Mouse (Mus musculus): ENCODE data around the gene Klf3. TPM values are rescaled to one million over a fixed set of nuclear protein-coding genes. Genes with fewer than 3 reads are reported as not detected.

The Klf3 gene
- polyA plus RNA-seq, 1 experiment from 2014 or later: 44.3 TPM

GRCm38 (mm10) chr5:64839016-64839599 lies 35.9 kb downstream of the Klf3 start:
- ATAC-seq (replicated peaks; ENCODE audit: insufficient number of reproducible peaks, insufficient read depth, low FRiP score, low read depth): no peak
- Histone ChIP-seq H3K27ac (peak overlapping the region; percentile 79), H3K36me3 (no peaks in the 10 kb centered on the region), H3K4me2 (no peak overlapping the region), H3K27me3 (no peaks in the 10 kb centered on the region), H3K4me1 (replicated peaks) (peaks cover 23% of the 10 kb centered on the region), H3K4me3 (no peak overlapping the region), H3K9me3 (replicated peaks) (no peaks in the 10 kb centered on the region), H3K9ac (no peak overlapping the region)
- WGBS: 39% methylated on average over 6 of the region's 6 CpGs

DNA sequence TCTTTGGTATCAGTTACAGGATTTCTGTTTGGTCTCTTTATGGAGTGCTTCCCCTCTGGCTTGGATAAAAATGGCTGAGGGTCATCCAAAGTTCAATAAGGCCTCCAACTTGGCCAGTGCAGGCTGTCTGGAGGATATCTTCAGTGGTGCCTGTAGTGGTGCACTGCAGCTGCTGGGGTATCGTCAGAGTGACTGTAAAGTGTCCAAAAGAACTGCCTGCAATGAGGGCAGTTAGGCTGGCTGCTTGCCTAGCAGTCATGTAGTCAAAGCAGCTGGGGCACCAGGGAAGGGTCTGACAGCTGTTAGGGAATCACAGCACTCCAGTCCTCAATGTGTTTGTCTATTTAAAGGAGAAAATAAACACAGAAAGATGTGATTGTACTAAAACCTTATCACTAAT lies 36.9 kb downstream of the Klf3 start:
- Histone ChIP-seq H3K4me3 (no peak overlapping the region), H3K4me2 (no peak overlapping the region), H3K9me3 (replicated peaks) (no peaks in the 10 kb centered on the region), H3K27ac (peak overlapping the region; percentile 79), H3K4me1 (replicated peaks) (peaks cover 23% of the 10 kb centered on the region), H3K27me3 (no peaks in the 10 kb centered on the region), H3K9ac (no peak overlapping the region), H3K36me3 (no peaks in the 10 kb centered on the region)
- 14% methylated on average over 1 of the region's 1 CpGs for WGBS
- peak; percentile 91 for ATAC-seq (replicated peaks; ENCODE audit: insufficient number of reproducible peaks, insufficient read depth, low FRiP score, low read depth)

DNA sequence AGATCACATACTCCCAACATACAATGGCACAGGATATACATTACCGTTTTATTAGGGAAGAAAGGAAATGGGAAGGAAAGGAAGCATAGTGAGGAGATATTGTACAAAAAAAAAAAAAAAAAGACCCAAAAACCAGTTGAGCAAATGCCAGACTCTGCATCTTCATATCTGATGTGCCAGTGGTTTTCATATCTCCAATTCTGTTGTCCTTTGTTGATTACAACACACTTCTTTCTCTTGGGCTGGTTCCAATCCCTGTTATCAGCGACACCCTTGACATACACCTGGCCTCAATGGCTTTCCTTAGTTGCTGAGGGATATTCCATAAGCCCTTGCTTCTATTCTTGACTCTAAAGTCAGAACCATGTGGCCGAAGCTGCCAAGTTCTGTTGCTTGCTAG lies 41.4 kb downstream of the Klf3 start:
- H3K4me1 ChIP-seq (replicated peaks): peaks cover 13% of the 10 kb centered on the region
- no peak overlapping the region for H3K4me3 ChIP-seq
- H3K9me3 ChIP-seq (replicated peaks): 0 out of 2 replicates have a peak, but pooled peaks cover 3% of the 10 kb centered on the region
- H3K27me3 ChIP-seq: no peaks in the 10 kb centered on the region
- no peak overlapping the region for H3K4me2 ChIP-seq
- H3K9ac ChIP-seq: no peak overlapping the region
- WGBS: 70% methylated on average over 3 of the region's 3 CpGs
- no peaks in the 10 kb centered on the region for H3K36me3 ChIP-seq
- no peak overlapping the region for H3K27ac ChIP-seq
- no peak for ATAC-seq (replicated peaks; ENCODE audit: insufficient number of reproducible peaks, insufficient read depth, low FRiP score, low read depth)

DNA sequence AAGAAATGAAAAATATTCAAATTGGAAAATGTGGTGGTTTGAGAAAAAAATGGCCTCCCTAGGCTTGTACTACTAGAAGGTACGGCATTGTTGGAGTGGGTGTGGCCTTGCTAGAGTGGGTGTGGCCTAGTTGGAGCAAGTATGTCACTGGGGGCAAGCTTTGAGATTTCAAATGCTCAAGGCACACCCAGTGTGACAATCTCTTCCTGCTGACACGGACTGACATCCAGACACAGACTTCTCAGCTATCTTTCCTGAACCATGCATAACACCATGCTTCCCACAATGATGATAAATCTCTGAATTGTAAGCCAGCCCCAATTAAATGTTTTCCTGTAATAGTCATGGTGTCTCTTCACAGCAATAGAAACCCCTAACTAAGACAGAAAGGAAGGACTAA lies 44.1 kb downstream of the Klf3 start:
- no peak overlapping the region for H3K27ac ChIP-seq
- H3K4me3 ChIP-seq: no peak overlapping the region
- H3K9ac ChIP-seq: no peak overlapping the region
- no peaks in the 10 kb centered on the region for H3K27me3 ChIP-seq
- H3K9me3 ChIP-seq (replicated peaks): 0 out of 2 replicates have a peak, but pooled peaks cover 3% of the 10 kb centered on the region
- H3K4me2 ChIP-seq: no peak overlapping the region
- WGBS: 72% methylated on average over 2 of the region's 2 CpGs
- ATAC-seq (replicated peaks; ENCODE audit: insufficient number of reproducible peaks, insufficient read depth, low FRiP score, low read depth): no peak
- H3K4me1 ChIP-seq (replicated peaks): 0 out of 2 replicates have a peak, but pooled peaks cover 3% of the 10 kb centered on the region
- H3K36me3 ChIP-seq: no peaks in the 10 kb centered on the region

DNA sequence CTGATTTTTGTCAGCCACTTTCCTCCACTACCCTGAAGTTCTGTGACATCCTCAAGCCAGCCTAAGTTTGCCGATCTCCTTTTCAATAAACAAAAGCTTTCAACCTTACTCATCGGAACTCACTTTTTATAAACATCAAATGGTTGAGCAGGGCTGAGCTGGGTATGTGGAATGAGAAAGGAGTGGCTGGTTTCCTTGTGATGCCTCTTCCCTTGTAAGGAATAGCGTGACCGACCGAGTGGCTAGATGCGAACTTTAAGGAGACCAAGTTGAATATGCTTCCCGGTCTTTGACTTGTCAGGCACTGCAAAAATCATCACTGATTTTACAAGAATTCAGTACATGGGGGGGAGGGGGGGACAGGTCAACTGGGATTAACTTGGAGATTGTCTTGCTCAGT lies 46.7 kb downstream of the Klf3 start:
- H3K4me2 ChIP-seq: no peak overlapping the region
- peaks cover 11% of the 10 kb centered on the region for H3K4me1 ChIP-seq (replicated peaks)
- no peak overlapping the region for H3K27ac ChIP-seq
- H3K27me3 ChIP-seq: no peaks in the 10 kb centered on the region
- 70% methylated on average over 7 of the region's 7 CpGs for WGBS
- H3K9me3 ChIP-seq (replicated peaks): 0 out of 2 replicates have a peak, but pooled peaks cover 4% of the 10 kb centered on the region
- H3K4me3 ChIP-seq: no peak overlapping the region
- H3K9ac ChIP-seq: no peak overlapping the region
- no peak for ATAC-seq (replicated peaks; ENCODE audit: insufficient number of reproducible peaks, insufficient read depth, low FRiP score, low read depth)
- no peaks in the 10 kb centered on the region for H3K36me3 ChIP-seq

DNA sequence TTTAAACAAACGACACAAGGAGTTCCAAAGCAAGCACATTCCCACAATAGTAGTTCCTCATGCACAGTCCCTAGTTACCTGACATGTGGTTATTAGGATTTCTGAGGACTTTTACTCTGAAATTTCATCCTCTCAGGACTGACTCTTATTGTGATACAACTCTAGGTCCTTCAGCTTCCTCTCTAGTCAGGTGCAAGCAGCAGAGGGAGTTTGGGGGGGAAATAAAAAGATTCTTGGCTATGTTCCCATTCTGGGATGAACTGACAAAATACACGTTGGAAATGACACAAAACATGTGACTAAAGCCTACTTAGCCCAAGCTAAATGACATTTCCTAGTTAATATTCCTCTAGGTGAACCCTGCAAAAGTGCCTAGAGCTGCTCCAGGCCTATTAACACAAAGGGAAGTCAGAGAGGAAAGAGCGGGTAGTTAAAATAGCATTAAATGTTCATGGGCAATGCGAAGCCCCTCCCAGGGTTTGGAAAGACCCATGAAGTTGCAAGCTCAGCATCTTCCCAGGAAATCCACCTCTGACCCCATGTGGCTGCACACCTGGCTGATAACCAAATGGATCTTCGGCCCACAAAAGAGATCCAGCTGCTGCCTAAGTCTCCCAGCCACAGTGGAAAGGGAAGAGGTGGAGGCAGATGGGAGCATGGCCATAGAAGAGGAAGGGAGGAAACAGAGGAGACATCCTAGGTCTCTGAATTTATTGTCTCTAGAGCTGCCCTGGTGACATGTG lies 49.6 kb downstream of the Klf3 start:
- H3K27me3 ChIP-seq: no peaks in the 10 kb centered on the region
- H3K4me2 ChIP-seq: no peak overlapping the region
- WGBS: 47% methylated on average over 5 of the region's 5 CpGs
- H3K4me1 ChIP-seq (replicated peaks): peaks cover 11% of the 10 kb centered on the region
- no peaks in the 10 kb centered on the region for H3K36me3 ChIP-seq
- ATAC-seq (replicated peaks; ENCODE audit: insufficient number of reproducible peaks, insufficient read depth, low FRiP score, low read depth): no peak
- H3K27ac ChIP-seq: peak overlapping the region; percentile 35
- no peak overlapping the region for H3K4me3 ChIP-seq
- H3K9me3 ChIP-seq (replicated peaks): 0 out of 2 replicates have a peak, but pooled peaks cover 10% of the 10 kb centered on the region
- no peak overlapping the region for H3K9ac ChIP-seq

DNA sequence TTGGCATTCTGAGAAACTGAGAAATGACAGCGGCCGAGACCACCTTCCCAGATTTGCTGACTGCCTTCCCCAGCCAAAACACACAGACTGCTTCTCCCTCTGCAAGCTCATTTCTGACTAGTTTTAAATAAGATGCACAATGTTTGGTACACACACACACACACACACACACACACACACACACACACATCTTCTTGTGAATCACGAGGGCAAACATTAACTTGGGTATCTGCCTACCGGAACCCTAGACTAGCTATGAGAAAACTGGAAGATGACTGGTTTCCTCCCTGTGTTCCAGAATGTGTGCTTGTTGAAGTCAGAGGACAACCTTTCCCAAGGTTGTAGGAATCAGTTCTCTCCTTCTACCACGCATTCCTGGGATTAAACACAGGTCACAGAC lies 50.2 kb downstream of the Klf3 start:
- H3K4me1 ChIP-seq (replicated peaks): peaks cover 11% of the 10 kb centered on the region
- 84% methylated on average over 5 of the region's 5 CpGs for WGBS
- peak overlapping the region; percentile 35 for H3K27ac ChIP-seq
- H3K9ac ChIP-seq: no peak overlapping the region
- no peak overlapping the region for H3K4me2 ChIP-seq
- H3K9me3 ChIP-seq (replicated peaks): 0 out of 2 replicates have a peak, but pooled peaks cover 10% of the 10 kb centered on the region
- H3K36me3 ChIP-seq: no peaks in the 10 kb centered on the region
- no peaks in the 10 kb centered on the region for H3K27me3 ChIP-seq
- ATAC-seq (replicated peaks; ENCODE audit: insufficient number of reproducible peaks, insufficient read depth, low FRiP score, low read depth): no peak
- H3K4me3 ChIP-seq: no peak overlapping the region

DNA sequence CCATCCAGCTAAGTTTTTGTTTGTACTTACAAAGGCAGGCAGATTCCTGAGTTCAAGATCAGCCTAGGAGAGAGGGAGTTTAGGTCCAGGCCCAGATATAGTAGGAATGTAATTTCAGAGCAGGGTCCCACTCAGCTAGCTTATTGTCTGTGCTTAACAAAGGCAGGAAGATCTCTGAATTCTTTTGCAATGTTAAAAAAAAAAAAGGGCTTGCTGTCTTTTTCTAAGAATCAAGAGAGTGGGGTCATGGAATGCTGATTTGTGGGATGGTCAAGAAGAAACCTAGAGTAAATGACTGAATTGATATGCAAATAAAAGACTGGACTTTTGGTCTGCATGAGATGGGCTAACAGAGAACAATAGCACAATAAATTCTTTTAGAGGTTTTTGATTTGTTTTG lies 52.0 kb downstream of the Klf3 start:
- H3K27ac ChIP-seq: no peak overlapping the region
- 0 out of 2 replicates have a peak, but pooled peaks cover 6% of the 10 kb centered on the region for H3K9me3 ChIP-seq (replicated peaks)
- H3K9ac ChIP-seq: no peak overlapping the region
- peaks cover 14% of the 10 kb centered on the region for H3K4me1 ChIP-seq (replicated peaks)
- no peaks in the 10 kb centered on the region for H3K27me3 ChIP-seq
- no peaks in the 10 kb centered on the region for H3K36me3 ChIP-seq
- no peak for ATAC-seq (replicated peaks; ENCODE audit: insufficient number of reproducible peaks, insufficient read depth, low FRiP score, low read depth)
- H3K4me2 ChIP-seq: no peak overlapping the region
- H3K4me3 ChIP-seq: no peak overlapping the region

- H3K9me3 ChIP-seq (replicated peaks): no peaks in the 10 kb centered on the region
- H3K36me3 ChIP-seq: no peaks in the 10 kb centered on the region
- no peak for ATAC-seq (replicated peaks; ENCODE audit: insufficient number of reproducible peaks, insufficient read depth, low FRiP score, low read depth)
- H3K4me1 ChIP-seq (replicated peaks): peaks cover 34% of the 10 kb centered on the region
- peak overlapping the region; percentile 60 for H3K27ac ChIP-seq
- no peaks in the 10 kb centered on the region for H3K27me3 ChIP-seq
- 36% methylated on average over 5 of the region's 5 CpGs for WGBS
- peak overlapping the region; percentile 17; the same call in 1 of the 2 replicates for H3K4me3 ChIP-seq
- 0 out of 2 replicates have a peak overlapping the region, but pooled peaks have one; percentile 31 for H3K9ac ChIP-seq
- H3K4me2 ChIP-seq: peak overlapping the region; percentile 49
Measured at GRCm38 (mm10) chr5:64860900-64861470, 57.8 kb downstream of the Klf3 start.

DNA sequence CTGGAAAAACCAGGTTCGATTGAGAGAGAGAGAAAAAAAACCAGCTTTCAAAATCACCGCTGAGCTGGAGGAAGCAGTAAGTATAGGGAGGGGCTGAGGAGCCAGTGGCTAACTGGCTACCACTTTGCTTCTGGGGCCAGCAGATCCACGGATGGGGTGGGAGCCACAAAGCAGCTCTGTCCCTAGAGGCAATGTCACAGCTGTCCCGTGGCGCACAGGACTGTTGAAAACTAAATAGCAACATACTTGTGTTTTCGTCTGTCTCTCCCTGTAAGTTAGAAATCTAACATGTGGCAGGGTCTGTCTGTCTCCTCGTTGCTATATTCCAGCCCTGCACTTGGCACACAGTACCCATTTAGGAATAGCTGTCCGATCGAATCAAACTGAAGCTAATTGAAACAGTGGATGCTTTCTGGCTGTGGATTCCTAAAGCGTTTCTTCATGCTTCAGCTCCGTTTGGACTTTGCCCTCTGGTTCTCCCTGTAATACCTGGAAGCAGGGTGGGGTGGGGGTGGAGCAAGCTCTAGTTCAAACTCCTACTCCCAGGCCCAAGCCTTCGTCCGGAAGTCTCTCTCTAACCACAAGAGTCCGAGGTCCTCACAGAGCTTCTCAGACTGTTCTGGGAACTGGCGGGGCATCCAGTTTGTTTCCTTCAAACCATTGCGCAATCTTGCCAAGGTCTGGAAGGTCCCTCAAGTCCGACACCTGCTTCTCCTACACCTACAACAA lies 58.4 kb downstream of the Klf3 start:
- H3K4me1 ChIP-seq (replicated peaks): peaks cover 39% of the 10 kb centered on the region
- no peaks in the 10 kb centered on the region for H3K36me3 ChIP-seq
- peak overlapping the region; percentile 49 for H3K4me2 ChIP-seq
- H3K4me3 ChIP-seq: peak overlapping the region; percentile 17; the same call in 1 of the 2 replicates
- no peak for ATAC-seq (replicated peaks; ENCODE audit: insufficient number of reproducible peaks, insufficient read depth, low FRiP score, low read depth)
- 38% methylated on average over 17 of the region's 17 CpGs for WGBS
- peak overlapping the region; percentile 60 for H3K27ac ChIP-seq
- H3K9ac ChIP-seq: 0 out of 2 replicates have a peak overlapping the region, but pooled peaks have one; percentile 14
- H3K9me3 ChIP-seq (replicated peaks): no peaks in the 10 kb centered on the region
- no peaks in the 10 kb centered on the region for H3K27me3 ChIP-seq

DNA sequence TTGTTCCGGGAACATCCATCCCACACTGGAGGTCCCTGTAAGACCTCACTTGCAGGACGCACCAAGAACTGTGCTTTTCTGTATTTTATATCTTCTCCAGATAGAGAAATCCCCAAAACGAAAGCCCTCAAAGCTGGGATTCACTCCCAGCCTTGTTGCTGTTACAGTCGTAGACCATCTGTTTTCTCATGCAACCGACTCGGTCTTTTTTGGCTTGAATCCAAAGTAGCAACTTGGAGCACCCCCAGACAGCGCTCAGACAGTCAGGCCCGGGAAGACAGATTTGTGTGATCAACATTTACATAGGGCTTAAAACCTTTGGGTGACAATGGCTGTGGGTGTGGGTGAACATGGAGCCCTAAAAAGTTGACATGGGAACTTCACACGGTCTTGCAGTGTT lies 59.1 kb downstream of the Klf3 start:
- Histone ChIP-seq H3K36me3 (no peaks in the 10 kb centered on the region), H3K27me3 (no peaks in the 10 kb centered on the region), H3K4me3 (no peak overlapping the region), H3K27ac (peak overlapping the region; percentile 60), H3K9ac (no peak overlapping the region), H3K4me2 (no peak overlapping the region; the same call in 1 of the 2 replicates), H3K9me3 (replicated peaks) (no peaks in the 10 kb centered on the region), H3K4me1 (replicated peaks) (peaks cover 39% of the 10 kb centered on the region)
- 52% methylated on average over 9 of the region's 9 CpGs for WGBS
- peak; percentile 38; the same call in 1 of the 2 replicates for ATAC-seq (replicated peaks; ENCODE audit: insufficient number of reproducible peaks, insufficient read depth, low FRiP score, low read depth)
